Mouse (Mus musculus) kidney, adult 2 months (tissue): ENCODE data around the gene Ptpn11.

Experiments used
- CTCF ChIP-seq: fragments of 200-500 bp; conservative IDR thresholded peaks from 2 replicates; pipeline ENCODE4 v1.5.1; 2011; ENCODE audit warnings: low read depth, mild to moderate bottlenecking, control low read depth, low read length, moderate library complexity, mixed read lengths; ENCODE audit not compliant: insufficient read depth, insufficient read length
- POLR2A ChIP-seq: fragments of 200-500 bp; IDR thresholded peaks from one replicate; pipeline ENCODE4 v1.6.1; 2011; ENCODE audit warnings: low read depth, low read length, control low read depth

- no peak for TF ChIP-seq CTCF
- no peak for TF ChIP-seq POLR2A
Observed at GRCm38 (mm10) chr5:121097970-121098369, 93.2 kb downstream of the Ptpn11 start.
